Mouse (Mus musculus) limb, embryonic 11.5 days (tissue): ENCODE results near the gene Ubox5. TPM values are rescaled to one million over a fixed set of nuclear protein-coding genes. Genes with fewer than 3 reads are reported as not detected.

Source experiments
- ATAC-seq: fragments of 200-750 bp; cut with Nextera tagmentation; 2 replicates; pipeline ENCODE4 v1.8.0; 2017; ENCODE audit warnings: low read depth; ENCODE audit not compliant: insufficient number of reproducible peaks, low FRiP score, low TSS enrichment
- DNase-seq: peaks from one replicate; pipeline ENCODE4 v3.0.0-alpha.2; 2015; ENCODE audit warnings: low spot score
- H3K27ac ChIP-seq: fragments of 300-500 bp; sonication (generic); replicated peaks from 2 replicates; pipeline ENCODE4 v1.5.1; 2014; ENCODE audit warnings: low read depth, mild to moderate bottlenecking, low read length
- H3K27me3 ChIP-seq: fragments of 300-500 bp; sonication (generic); 2 replicates; pipeline ENCODE4 v1.6.1; 2014; ENCODE audit warnings: mild to moderate bottlenecking, low read length, mixed read lengths; ENCODE audit not compliant: control insufficient read depth, insufficient read depth
- H3K36me3 ChIP-seq: fragments of 300-500 bp; sonication (generic); 2 replicates; pipeline ENCODE4 v1.6.1; 2014; ENCODE audit warnings: mild to moderate bottlenecking, low read length, moderate library complexity, mixed read lengths; ENCODE audit not compliant: control insufficient read depth, insufficient read depth
- H3K4me1 ChIP-seq: fragments of 300-500 bp; sonication (generic); 2 replicates; pipeline ENCODE4 v1.6.1; 2014; ENCODE audit warnings: low read length, mixed read lengths; ENCODE audit not compliant: control insufficient read depth, insufficient read depth
- H3K4me2 ChIP-seq: fragments of 300-500 bp; sonication (generic); 2 replicates; pipeline ENCODE4 v1.6.1; 2014; ENCODE audit warnings: low read depth, mild to moderate bottlenecking, moderate library complexity; ENCODE audit not compliant: severe bottlenecking
- H3K4me3 ChIP-seq: fragments of 300-500 bp; sonication (generic); 2 replicates; pipeline ENCODE4 v1.5.1; 2014; ENCODE audit warnings: low read depth, low read length
- H3K9ac ChIP-seq: fragments of 300-500 bp; sonication (generic); 2 replicates; pipeline ENCODE4 v1.6.1; 2014; ENCODE audit warnings: mild to moderate bottlenecking, low read length
- H3K9me3 ChIP-seq: fragments of 300-500 bp; sonication (generic); 2 replicates; pipeline ENCODE4 v1.6.1; 2016; ENCODE audit warnings: low read length; ENCODE audit not compliant: control insufficient read depth
- WGBS: fragments of 180-500 bp; shearing (Covaris S2); extraction: QIAGEN DNeasy Blood & Tissue Kit; methylation state at CpG from one replicate; pipeline ENCODE4 v1.1.7; 2014; 5-methylcytosine and 5-hydroxymethylcytosine counted together
- polyA plus RNA-seq: library from polyadenylated mRNA; unstranded; fragments of >200 nt; fragmentation: Nextera tagmentation; extraction: Ambion mirVana; gene quantifications from 2 replicates; pipeline ENCODE4 v1.2.1, GENCODE M21; 2014

Ubox5 gene
- polyA plus RNA-seq, 1 experiment from 2014 or later: 16.6 TPM

DNA sequence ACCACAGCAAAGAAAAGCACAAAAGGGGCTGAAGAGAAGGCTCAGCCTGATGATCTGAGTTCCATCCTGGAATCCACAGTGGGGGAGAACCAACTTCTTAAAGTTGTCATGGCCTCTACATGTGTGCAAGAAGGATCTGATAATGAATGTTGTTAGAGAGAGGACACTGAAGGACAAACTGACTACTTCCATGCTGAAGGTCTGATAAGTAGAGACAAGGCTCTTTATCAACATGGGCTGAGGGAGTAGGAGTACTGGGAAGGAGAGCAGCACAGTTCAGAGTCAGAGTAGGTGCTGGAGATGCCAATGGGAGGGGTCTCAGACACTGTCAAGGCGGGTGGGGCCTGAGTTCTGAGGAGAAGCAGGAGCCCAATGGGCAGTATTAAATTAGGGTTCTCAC lies 34.2 kb downstream of the Ubox5 start:
- ATAC-seq (no peak), DNase-seq (no peak)
- H3K4me1 ChIP-seq: no peaks in the 10 kb centered on the region
- no peak overlapping the region for H3K27ac ChIP-seq
- no peaks in the 10 kb centered on the region for H3K9me3 ChIP-seq
- H3K27me3 ChIP-seq: no peaks in the 10 kb centered on the region
- H3K36me3 ChIP-seq: peaks cover 10% of the 10 kb centered on the region; the same call in 1 of the 2 replicates
- H3K4me2 ChIP-seq: no peak overlapping the region
- 91% methylated on average over 1 of the region's 1 CpGs for WGBS
- no peak overlapping the region for H3K9ac ChIP-seq
- no peak overlapping the region for H3K4me3 ChIP-seq

DNA sequence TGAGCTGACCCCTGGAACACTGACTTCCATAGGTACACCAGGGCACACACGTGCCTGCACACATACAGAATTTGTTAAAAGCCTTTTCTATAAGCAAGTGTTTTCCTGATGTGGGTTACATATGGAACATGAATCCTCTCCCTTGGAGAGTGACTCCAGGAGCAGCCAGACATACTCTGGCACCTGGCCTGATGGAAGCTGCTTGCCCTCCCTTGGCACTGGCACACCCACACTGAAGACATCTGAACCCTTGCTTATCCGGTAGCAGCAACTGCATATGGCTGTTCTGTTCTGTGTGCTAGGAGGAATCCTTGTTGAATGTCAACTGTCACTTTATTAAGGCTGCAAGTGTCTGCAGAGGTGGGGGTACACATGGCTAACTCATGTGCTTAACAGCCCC lies 38.8 kb downstream of the Ubox5 start:
- Histone ChIP-seq H3K9ac (no peak overlapping the region), H3K36me3 (peaks cover 4% of the 10 kb centered on the region; the same call in 1 of the 2 replicates), H3K27me3 (no peaks in the 10 kb centered on the region), H3K9me3 (no peaks in the 10 kb centered on the region), H3K4me1 (no peaks in the 10 kb centered on the region), H3K27ac (no peak overlapping the region), H3K4me2 (no peak overlapping the region), H3K4me3 (no peak overlapping the region)
- 92% methylated on average over 2 of the region's 2 CpGs for WGBS
- ATAC-seq (no peak), DNase-seq (no peak)

DNA sequence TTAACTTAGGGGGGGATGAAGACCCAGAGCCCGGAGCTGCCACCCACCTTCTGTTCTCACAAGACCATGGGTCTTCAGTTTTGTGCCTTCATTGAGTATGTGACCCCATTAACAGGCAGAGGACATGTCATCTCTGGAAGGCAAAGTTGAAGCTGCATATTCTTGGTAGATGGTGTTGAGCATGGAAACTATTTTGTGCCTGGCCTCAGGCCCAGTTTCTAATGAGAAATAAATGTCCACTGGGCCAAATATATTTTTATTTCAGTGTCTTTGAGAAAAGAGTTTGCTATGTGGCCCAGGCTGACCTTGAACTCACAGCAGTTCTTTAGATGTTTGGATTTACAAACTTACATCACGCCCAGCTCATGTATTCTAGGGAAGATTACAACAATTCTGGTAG lies 40.1 kb downstream of the Ubox5 start:
- no peaks in the 10 kb centered on the region for H3K27me3 ChIP-seq
- H3K9ac ChIP-seq: no peak overlapping the region
- H3K36me3 ChIP-seq: peaks cover 4% of the 10 kb centered on the region; the same call in 1 of the 2 replicates
- no peak for DNase-seq
- H3K4me3 ChIP-seq: no peak overlapping the region
- WGBS: 94% methylated on average over 2 of the region's 2 CpGs
- H3K27ac ChIP-seq: no peak overlapping the region
- no peaks in the 10 kb centered on the region for H3K9me3 ChIP-seq
- H3K4me2 ChIP-seq: no peak overlapping the region
- no peak for ATAC-seq
- H3K4me1 ChIP-seq: no peaks in the 10 kb centered on the region

DNA sequence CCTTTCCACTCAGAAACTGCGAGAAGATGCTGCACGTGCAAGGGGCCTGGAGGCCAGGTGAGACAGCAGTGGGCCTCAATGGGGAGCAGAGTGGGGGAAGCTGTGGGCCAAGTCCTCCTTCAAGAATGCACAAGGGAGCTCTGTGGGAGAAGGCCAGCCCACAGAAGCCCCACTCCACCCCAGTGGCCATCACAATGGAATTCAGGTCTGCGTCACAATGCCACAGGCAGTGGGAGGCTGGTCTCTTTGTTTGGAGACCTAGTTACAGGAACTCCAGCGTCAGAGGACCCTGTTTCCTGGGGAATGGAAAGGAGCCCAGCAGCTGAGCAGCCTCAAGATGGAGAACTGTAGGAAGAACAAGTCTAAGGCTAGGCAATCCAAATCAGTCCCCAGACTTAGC lies 40.7 kb downstream of the Ubox5 start:
- no peak overlapping the region for H3K4me2 ChIP-seq
- WGBS: 75% methylated on average over 4 of the region's 4 CpGs
- ATAC-seq (no peak), DNase-seq (no peak)
- H3K4me3 ChIP-seq: no peak overlapping the region
- no peaks in the 10 kb centered on the region for H3K27me3 ChIP-seq
- H3K9me3 ChIP-seq: no peaks in the 10 kb centered on the region
- H3K27ac ChIP-seq: no peak overlapping the region
- no peak overlapping the region for H3K9ac ChIP-seq
- no peaks in the 10 kb centered on the region for H3K4me1 ChIP-seq
- H3K36me3 ChIP-seq: peaks cover 4% of the 10 kb centered on the region; the same call in 1 of the 2 replicates

DNA sequence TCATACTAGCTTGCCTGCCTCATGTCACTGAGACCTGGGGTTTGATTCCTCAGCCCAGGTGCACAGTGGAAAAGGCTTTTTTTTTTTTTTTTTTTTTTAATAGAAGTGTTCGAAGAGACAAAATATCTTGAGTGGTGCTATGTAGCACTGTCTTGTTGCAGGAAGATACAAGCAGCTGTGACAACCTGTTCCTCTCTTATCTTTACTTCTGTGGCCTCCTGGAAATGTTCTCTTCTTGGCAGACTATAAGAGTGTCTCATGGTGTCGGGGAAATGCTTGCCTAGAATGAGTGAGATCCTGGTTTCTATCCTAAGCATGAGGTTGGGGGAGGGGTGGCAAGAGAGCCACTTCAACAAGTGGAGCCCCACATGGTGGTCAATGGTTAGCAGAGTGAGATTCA lies 41.5 kb downstream of the Ubox5 start:
- H3K4me3 ChIP-seq: no peak overlapping the region
- H3K4me2 ChIP-seq: no peak overlapping the region
- WGBS: 77% methylated on average over 2 of the region's 2 CpGs
- no peak for ATAC-seq
- H3K27ac ChIP-seq: no peak overlapping the region
- H3K27me3 ChIP-seq: no peaks in the 10 kb centered on the region
- DNase-seq: no peak
- peaks cover 4% of the 10 kb centered on the region; the same call in 1 of the 2 replicates for H3K36me3 ChIP-seq
- H3K9me3 ChIP-seq: no peaks in the 10 kb centered on the region
- no peak overlapping the region for H3K9ac ChIP-seq
- H3K4me1 ChIP-seq: no peaks in the 10 kb centered on the region

DNA sequence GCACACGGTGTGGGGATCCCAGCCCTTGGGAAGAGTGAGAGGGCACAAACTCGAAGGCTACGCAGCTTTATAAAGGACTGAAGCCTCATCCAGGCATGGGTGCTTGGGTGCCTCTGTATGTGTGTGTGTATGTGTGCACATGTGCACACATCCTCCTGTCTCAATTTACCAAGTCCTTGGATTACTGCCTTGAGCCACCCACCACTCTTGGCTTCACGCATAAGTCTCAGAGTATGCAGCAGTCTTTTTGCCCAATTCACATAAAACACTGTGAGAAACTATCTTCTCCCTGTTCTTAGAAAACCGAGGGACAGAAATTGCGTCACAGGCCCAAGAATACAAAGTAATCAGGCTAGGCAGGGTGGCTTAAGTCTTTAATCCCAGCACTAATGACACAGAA lies 43.8 kb downstream of the Ubox5 start:
- ATAC-seq (no peak), DNase-seq (no peak)
- no peaks in the 10 kb centered on the region for H3K9me3 ChIP-seq
- H3K27ac ChIP-seq: no peak overlapping the region
- WGBS: 85% methylated on average over 6 of the region's 6 CpGs
- no peak overlapping the region for H3K4me3 ChIP-seq
- no peaks in the 10 kb centered on the region for H3K4me1 ChIP-seq
- peaks cover 19% of the 10 kb centered on the region for H3K27me3 ChIP-seq
- no peaks in the 10 kb centered on the region for H3K36me3 ChIP-seq
- H3K4me2 ChIP-seq: no peak overlapping the region
- no peak overlapping the region for H3K9ac ChIP-seq

DNA sequence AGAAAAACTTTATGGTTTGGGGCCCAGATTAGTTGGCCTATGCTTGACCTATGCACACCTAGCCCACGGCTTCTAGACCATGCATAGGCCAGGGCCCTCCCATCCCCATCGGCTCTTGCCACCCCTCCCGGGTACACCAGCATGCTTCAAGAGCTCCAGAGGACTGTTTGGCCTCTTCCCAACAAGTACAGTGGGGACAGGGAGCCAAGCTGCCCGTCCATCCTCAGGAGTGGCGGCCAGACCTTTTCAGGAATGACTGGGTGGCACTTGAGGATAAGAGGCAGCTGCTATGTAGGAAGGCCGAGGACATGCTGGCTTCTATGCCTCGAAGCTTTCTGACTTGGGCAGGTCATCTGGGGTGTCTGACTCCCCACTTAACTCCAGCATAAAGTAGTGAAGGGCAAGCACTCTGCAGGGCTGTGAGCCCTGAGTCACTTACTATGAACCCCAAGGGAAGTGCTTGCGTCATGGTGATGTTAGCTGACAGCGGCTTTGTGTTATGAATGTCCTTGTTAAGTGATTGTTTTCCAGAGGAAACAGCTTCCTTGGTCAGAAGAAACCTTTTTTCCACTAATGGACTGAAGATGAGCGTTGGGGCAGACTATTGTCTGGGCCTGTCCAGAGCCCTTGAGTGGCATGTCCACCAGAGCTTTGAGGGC lies 45.8 kb downstream of the Ubox5 start:
- no peak overlapping the region for H3K4me3 ChIP-seq
- no peak for ATAC-seq
- no peak overlapping the region for H3K27ac ChIP-seq
- H3K9ac ChIP-seq: no peak overlapping the region
- H3K4me1 ChIP-seq: no peaks in the 10 kb centered on the region
- no peak for DNase-seq
- 82% methylated on average over 10 of the region's 10 CpGs for WGBS
- H3K27me3 ChIP-seq: peaks cover 39% of the 10 kb centered on the region
- H3K4me2 ChIP-seq: no peak overlapping the region
- H3K36me3 ChIP-seq: no peaks in the 10 kb centered on the region
- H3K9me3 ChIP-seq: no peaks in the 10 kb centered on the region

DNA sequence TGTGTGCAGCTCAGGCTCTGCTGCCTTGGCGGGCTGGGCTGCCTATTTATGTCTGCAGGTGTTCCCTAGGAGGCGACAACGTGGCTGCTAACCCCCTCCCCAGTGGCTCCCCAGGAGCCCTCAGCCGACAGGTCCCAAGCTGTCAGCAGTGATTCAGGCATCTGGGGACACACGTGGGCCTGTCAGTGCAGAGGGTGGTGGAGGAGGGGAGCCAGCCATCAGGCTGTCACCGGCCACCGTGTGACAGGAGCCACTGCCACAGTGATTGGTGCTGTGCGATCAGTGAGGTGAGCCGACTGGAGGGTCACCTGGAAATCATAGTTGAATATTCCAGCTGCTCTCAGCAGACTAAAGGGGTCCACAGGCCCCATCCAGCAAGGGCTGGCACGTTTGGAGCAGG lies 47.3 kb downstream of the Ubox5 start, which contains the start of gene Avp:
Gene Avp, minus strand, starts transcription at position 3 of the 400 bp plus-strand sequence.
- no peak within 1 kb of the TSS for H3K4me3 ChIP-seq
- H3K27me3 ChIP-seq: peaks cover 52% of the 10 kb centered on the region
- H3K9ac ChIP-seq: no peak within 1 kb of the TSS
- ATAC-seq (no peak), DNase-seq (no peak)
- H3K9me3 ChIP-seq: no peaks in the 10 kb centered on the region
- WGBS: 33% methylated on average over 10 of the region's 10 CpGs
- H3K4me1 ChIP-seq: no peaks in the 10 kb centered on the region
- no peak within 1 kb of the TSS for H3K4me2 ChIP-seq
- H3K27ac ChIP-seq: no peak within 1 kb of the TSS
- no peaks in the 10 kb centered on the region for H3K36me3 ChIP-seq

DNA sequence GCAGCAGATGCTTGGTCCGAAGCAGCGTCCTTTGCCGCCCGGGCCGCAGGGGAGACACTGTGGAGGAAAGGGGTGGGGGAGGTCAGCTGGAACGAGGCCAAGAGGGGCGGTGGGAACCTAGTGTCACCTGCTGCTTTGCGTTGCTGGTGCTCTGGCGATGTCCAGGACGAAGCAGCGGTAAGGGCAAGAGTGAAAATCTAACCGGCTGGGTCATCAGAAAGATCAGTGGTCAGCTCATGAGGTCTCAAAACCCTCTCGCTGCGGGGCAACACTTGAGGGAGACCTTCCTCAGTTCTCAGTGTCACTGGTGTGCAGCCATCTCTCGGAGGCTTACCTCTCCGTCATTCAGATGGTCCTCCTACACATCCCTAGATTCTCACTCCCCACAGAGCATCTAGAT lies 48.6 kb downstream of the Ubox5 start:
- H3K27ac ChIP-seq: no peak overlapping the region
- no peak overlapping the region for H3K9ac ChIP-seq
- no peaks in the 10 kb centered on the region for H3K9me3 ChIP-seq
- H3K4me1 ChIP-seq: 0 out of 2 replicates have a peak, but pooled peaks cover 4% of the 10 kb centered on the region
- peaks cover 65% of the 10 kb centered on the region for H3K27me3 ChIP-seq
- DNase-seq (no peak), ATAC-seq (no peak)
- H3K4me3 ChIP-seq: peak overlapping the region; percentile 21; the same call in 1 of the 2 replicates
- 3% methylated on average over 16 of the region's 16 CpGs for WGBS
- H3K36me3 ChIP-seq: no peaks in the 10 kb centered on the region
- peak overlapping the region; percentile 41 for H3K4me2 ChIP-seq
